Mouse (Mus musculus) layer of hippocampus, adult 11-12 months (tissue): Measurements from ENCODE around the gene Trim80.
"Not testable (repeated sequence)": the region's sequence is repeated elsewhere in the genome, so short reads cannot be mapped to it uniquely, and the experiment has no call there.

Source experiments
- DNase-seq: peaks from one replicate; pipeline ENCODE4 v3.0.0; 2022; ENCODE audit warnings: low spot score

Gene Trim80

GRCm38 (mm10) chr11:115463397-115463796 is 23.1 kb downstream of the Trim80 start:
- no peak for DNase-seq

DNA sequence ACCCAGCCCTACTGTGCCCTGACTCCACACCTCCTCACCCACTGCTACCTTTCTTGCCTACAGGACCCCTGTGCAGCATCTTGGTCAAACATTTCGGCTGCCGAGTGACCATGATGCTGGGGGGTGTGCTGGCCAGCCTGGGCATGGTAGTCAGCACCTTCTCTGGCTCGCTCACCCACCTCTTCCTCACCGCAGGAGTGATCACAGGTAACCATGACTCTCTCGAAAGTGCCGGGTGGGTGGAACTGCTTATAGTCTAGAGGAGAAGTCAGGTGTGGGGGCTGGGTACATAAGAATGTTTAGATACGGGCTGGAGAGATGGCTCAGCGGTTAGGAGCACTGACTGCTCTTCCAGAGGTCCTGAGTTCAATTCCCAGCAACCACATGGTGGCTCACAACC is 24.5 kb downstream of the Trim80 start:
- no peak for DNase-seq

GRCm38 (mm10) chr11:115467217-115467618 is 26.9 kb downstream of the Trim80 start:
- no peak for DNase-seq

GRCm38 (mm10) chr11:115472183-115472582 is 31.8 kb downstream of the Trim80 start:
- DNase-seq, result no peak

GRCm38 (mm10) chr11:115473626-115474275 is 33.4 kb downstream of the Trim80 start:
- peak; percentile 98 for DNase-seq

GRCm38 (mm10) chr11:115475025-115475757 is 34.8 kb downstream of the Trim80 start, which contains the start of gene Armc7:
Armc7 (plus strand) TSS chr11:115475667.
- DNase-seq, result peak; percentile 94

- DNase-seq, result peak; percentile 28
Observed at GRCm38 (mm10) chr11:115475758-115476237, 35.5 kb downstream of the Trim80 start.

DNA sequence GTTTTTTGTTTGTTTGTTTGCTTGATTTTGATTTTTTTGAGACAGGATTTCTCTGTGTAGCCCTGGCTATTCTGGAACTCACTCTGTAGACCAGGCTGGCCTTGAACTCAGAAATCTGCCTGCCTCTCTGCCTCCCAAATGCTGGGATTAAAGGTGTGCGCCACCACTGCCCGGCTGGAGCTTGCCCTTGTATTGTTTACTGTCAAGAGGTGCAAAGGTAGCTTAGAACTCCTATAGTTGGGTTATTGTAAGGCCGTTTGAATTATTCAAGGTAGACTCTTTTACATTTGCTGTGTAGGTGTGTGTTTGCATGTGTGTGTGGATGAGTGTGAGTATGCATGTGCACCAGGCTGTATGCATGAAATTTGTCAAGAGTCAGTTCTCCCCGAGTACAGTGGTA is 36.3 kb downstream of the Trim80 start:
- DNase-seq, result not testable (repeated sequence)

GRCm38 (mm10) chr11:115477388-115477787 is 37.0 kb downstream of the Trim80 start:
- DNase-seq, result not testable (repeated sequence)

DNA sequence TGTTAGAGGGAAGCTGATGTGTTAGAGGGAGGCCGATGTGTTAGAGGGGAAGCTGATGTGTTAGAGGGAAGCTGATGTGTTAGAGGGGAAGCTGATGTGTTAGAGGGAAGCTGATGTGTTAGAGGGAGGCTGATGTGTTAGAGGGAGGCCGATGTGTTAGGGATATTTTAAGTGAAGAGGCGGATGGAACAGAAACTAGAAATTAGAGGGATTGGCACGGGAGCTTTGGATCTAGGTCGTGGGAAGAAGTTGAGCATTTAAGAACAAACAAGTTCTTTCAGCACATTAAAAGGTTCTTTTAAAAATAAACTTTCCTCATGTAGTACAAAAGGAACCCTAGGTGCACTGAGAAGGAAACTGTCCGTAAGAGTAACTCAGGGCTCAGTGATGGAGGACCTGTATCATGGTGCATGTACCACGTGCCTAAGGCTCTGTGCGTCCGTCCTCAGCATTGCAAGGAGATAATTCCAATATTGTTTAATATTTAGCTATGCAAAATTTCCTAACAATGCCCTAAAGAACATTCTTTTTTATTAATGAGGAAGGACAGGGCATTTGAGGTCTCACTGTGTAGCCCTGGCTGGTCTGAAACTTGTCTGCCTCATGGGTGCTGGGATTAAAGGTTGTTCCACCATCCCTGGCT is 38.1 kb downstream of the Trim80 start:
- DNase-seq, result no peak

GRCm38 (mm10) chr11:115481553-115482259 is 41.4 kb downstream of the Trim80 start:
- DNase-seq, result peak; percentile 75

DNA sequence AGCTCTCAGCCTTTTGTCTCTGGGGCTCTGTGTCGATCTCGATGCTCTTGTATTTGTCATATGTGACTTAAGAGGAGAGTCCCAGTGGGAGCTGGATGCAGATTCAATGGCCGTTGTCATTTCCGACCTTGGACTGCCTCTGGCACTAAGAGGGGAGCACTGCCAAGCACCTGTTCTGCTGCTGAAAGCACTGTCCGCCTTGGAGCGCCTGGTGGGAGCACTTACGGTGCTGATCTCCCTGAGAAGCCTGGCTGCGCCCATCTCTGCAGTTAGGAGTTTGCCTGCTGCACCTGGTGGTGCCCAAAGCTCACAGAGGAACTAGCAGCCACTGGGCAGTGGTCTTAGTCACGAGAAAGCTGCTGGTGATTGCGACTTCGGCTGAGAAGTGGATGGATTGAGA is 42.9 kb downstream of the Trim80 start:
- no peak for DNase-seq

DNA sequence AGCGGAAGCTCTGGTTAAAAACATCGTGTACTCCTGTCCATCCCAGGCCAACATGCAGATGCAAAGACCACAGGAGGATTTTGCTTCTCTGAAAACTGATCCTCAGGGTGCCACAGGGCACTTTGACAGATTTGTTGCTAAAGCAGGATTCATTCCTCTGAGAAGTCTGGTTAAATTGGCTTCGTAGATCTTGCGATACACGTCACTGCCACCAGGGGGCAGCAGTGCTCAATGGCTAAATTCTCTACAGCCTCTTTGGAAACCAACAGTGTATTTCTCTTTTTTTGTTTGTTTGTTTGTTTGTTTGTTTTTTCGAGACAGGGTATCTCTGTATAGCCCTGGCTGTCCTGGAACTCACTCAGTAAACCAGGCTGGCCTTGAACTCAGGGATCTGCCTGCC is 43.4 kb downstream of the Trim80 start:
- DNase-seq, result peak; percentile 85

DNA sequence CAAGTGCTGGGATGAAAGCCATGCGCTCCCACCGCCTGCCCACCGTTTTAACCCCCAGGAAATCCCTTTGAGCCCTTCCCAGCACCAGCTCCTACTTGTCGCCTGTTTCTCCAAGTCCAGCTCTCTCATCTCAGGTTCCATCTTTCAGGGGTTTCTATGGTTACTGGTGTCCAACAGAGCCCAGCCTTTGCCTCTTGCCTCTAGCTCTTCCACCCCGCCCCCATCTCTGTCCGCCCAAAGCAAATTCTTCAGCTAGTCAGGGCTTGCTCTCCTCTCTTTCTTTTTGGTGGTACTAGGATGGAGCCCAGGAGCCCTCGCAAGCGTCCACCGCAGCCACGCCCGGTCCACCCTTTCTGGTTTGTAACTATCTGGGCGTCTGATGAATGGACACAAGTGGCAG is 44.8 kb downstream of the Trim80 start:
- no peak for DNase-seq

GRCm38 (mm10) chr11:115488551-115489104 is 48.3 kb downstream of the Trim80 start:
- DNase-seq, result no peak

GRCm38 (mm10) chr11:115490441-115491355 is 50.4 kb downstream of the Trim80 start:
- DNase-seq, result no peak

DNA sequence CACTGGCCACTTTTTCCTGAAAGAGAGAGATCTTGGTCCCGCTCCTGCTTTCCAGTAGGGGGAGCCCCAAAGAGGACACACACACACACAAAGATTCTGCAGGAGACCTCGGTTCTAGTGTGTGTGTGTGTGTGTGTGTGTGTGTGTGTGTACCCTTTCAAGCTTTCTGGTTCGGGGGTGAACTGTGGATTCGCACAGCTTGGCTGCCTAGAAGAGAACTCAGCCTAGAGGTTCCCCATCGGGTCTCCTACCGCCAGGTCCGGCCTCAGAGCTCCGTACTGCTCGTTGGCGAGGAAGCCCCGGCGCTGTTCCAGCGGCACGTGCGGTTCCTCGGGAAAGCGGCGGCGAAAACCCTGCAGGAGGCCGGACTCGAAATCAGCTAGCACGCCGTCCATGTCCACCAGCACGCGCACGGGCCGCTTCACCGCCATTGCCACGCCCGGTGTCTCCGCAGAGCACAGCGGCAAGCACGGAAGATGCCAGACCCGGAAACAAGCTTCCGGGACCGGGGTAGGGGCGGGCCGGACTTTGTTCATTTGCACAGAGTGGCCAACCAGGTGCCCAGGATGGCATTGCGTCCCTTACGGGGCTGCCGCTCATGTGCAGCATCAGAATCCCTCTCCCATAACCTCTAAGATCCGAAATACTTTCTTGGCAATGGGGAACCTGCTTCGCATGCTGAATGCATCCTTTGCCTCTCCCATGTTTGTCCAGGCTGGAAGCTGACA is 51.2 kb downstream of the Trim80 start, which contains the start of gene Nt5c:
Gene Nt5c, minus strand, starts transcription at position 507 of the 728 bp plus-strand sequence.
- peak; percentile 87 for DNase-seq

DNA sequence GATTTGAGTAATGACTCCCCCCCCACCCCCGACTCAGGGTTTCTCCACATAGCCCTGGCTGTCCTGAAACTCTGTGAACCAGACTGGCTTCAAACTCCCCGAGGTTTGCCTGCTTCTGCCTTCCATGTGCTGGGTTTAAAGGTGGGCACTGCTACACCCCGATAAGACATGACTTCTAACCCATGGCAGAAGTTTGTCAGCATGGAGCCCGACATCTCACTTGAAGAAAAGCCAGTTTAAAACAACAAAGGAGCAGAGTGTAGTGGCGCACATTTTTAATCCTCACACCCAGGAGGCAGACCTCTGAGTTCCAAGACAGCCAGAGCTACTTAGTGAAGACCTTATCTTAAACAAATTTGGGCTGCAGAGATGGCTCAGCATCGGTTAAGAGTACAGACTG is 52.0 kb downstream of the Trim80 start:
- no peak for DNase-seq

GRCm38 (mm10) chr11:115496559-115496958 is 56.2 kb downstream of the Trim80 start:
- not testable (repeated sequence) for DNase-seq
